Mouse (Mus musculus) lung, postnatal 36 days (tissue): ENCODE results near the gene Dedd2.

Experiments
- DNase-seq: peaks from one replicate; pipeline ENCODE4 v3.0.0; 2022; ENCODE audit warnings: mixed read lengths

The Dedd2 gene

GRCm38 (mm10) chr7:25246079-25246758, 25.8 kb upstream of the Dedd2 start:
- DNase-seq = peak; percentile 76

DNA sequence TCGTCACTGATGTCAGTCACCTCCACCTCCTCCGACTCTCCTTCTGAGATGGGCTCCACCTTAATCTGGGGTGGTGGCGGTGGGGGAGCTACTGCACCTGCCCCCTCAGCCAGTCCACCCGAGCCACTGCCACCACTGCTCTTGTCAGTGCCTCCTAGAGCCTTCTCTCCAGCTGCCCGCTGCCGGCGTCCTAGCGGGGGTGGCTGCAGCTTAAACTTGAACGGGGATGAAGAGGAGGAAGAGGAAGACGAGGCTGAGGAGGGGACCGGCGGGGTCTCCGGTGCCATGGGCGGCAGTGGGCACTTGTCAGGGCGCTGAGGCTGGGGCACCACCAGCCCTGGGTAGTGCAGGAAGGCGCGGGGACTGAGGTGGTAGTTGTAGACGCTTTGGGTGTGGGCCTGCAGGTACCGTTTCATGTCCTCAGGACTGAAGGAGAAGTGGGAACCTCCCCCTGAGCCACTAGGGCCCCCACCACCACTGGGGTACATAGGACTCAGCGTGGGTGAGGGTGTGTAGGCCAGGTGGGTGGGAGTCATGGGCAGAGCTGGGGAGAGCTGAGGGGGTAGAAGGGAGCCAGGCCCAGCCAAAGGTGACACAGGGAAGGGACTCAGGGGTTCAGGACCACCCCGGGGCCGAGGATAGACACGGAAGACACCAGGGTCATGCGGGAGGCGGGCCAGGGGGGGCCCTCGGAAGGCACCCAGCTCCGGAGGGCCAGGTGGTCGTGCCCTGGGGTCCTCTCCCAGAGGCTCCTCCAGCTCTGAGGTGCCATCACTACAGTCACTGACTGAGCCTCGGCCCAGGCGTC, 24.4 kb upstream of the Dedd2 start:
- DNase-seq = no peak

GRCm38 (mm10) chr7:25243361-25243760, 22.9 kb upstream of the Dedd2 start:
- no peak for DNase-seq

DNA sequence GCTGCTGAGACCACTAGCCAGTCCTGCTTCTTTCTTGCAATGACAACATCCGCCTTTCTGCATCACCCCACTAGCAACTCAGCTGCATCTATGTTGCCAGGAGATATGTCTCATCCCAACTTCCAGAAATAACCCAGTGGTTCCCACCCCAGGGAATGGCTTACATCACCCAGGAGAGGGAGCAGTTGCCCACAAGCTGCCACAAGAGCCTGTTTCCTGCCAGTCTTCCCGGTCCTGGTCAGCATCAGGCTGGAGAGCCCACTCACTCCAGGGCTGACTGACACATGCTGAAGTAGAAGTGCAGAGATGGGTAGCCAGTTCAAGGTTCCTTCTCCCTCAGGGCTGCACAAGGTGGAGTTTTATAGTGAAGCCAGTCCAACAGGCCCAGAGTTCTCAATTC, 20.6 kb upstream of the Dedd2 start:
- DNase-seq = peak; percentile 79

- DNase-seq = no peak
Observed at GRCm38 (mm10) chr7:25240631-25241030, 20.2 kb upstream of the Dedd2 start.

GRCm38 (mm10) chr7:25238829-25239623, 18.6 kb upstream of the Dedd2 start:
- DNase-seq = peak; percentile 94

DNA sequence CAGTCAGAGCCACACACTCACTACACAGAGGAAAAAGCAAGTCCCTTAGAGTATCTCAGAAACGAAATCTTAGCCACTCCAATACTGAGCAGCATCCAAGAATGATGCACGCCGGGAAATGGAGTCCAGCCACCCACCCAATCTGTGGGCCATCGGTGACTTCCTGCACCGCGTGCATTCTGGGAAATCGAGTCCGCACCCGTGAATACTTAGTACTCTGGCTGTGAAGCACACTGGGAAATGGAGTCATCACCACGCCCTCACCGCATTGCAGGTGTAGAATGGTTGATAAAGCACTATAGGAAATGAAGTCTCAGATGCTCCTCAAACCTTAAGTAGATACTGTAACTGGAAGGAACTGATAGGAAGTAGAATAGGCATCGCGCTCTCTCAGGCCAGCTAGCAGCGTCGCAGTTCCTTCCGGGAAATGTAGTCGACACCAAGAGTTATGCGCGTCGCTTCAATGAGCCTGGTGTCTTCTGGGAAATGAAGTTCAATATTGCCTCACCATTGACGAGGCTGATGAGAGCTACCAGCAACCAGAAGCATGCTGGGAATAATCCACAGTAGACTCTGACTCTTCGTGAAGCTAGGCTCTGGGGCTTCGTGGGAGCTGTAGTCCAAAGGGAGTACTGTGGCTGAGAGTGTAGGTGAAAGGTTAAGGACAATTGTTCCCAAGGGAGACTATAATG, 17.7 kb upstream of the Dedd2 start:
- peak; percentile 97 for DNase-seq

DNA sequence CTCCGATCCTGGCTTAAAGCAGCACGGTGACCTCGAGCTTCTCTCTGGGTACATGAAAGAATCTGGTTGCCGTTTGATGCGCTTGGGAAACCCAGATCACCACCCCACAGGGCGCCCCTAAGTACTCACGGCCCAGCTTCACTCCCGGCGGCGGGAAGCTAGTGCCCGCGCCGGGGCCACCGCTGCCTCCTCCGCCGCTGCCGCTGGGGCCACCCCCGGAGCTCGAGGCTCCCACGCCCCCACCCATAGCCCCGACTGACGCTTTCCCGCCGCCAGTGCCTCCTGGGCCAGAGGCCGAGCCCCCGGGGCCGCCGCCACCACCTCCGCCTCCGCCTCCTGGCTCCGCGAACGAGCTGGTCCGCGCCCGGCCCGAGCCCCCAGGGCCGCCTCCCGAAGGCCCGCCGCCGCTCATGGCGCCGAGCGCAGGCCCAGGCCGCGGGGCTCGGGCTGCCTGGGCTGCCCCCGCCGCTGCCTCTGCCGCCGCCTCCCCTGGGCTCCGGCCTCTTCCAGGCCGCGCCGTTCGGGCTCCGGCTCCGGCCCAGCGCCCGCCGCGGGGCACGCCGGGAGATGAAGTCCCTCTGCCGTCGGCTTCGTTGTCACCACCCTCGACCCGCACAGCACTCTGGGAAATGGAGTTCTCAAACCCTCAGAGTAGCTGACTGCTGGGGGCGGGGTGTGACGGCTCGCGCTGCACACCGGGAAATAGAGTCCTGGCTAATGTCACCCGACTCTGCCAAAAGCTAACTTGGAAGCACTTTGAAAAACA, 17.0 kb upstream of the Dedd2 start, which contains the start of gene Gsk3a:
Gene Gsk3a (minus strand): TSS at position 603 of the 766 bp plus-strand sequence.
- peak; percentile 99 for DNase-seq

DNA sequence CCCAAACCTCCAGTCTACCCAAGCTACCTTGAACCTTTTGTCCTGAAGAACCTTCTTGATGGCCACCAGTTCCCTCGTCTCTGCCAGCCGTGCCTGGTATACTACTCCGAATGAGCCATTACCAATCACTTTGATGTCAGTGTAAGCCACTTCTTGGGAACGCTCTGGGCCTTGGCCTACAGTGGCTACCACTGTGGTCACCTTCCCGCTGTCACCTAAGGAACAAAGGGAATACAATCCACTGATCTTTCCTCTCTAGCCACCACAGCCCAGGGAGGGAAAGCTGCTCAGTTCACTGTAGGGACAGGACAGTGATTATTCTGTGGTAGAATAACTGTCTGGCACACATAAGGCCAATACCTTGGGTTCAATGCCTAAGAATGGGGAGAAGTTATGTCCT, 15.1 kb upstream of the Dedd2 start:
- DNase-seq = no peak

DNA sequence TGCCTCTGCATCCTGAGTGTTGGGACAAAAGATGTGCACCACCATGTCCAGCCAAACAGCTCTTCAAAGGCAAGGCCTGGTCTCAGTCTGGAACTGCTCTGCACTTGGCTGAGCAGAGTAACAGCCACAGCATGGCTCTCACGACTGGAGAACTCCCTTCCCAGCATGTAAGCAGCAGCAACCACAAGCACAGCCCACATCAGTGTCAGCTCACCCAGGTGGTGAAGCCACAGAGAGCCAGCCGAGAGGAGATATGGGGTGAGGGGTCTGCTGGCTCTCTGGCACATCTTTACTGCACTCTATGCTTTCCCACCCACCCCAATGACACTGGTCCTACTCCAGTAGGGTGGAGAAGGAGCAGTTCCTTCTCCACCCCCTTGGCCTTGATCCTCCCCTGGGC, 12.6 kb upstream of the Dedd2 start:
- no peak for DNase-seq

- no peak for DNase-seq
Observed at GRCm38 (mm10) chr7:25232101-25232648, 11.8 kb upstream of the Dedd2 start.

DNA sequence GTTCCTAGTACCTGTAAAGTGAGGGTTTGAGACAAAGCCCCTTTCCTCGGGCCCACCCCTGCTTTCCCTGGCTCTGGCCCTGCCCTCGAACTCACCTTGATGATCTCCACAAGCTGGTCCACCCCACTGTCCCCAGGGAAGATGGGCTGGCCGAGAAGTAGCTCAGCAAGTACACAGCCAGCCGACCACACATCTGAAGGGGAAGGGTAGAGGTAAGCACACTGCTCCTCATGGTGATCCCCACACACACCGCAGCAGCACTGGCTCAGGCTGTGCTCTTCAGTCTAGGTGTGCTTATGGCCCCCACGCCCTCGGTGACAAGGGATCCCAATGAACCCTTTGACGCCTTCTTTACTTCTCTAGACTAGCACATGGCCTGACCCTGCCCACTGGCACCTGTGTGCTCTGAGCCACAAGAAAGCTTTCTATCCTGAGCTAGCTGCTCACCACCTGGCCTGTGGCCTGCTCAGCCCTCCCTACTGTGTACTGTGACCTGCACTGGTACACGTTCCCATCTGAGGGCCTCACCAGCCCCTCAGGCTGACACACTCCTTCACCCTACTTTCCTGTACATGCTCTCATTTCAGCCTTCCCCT, 10.4 kb upstream of the Dedd2 start:
- DNase-seq = no peak

DNA sequence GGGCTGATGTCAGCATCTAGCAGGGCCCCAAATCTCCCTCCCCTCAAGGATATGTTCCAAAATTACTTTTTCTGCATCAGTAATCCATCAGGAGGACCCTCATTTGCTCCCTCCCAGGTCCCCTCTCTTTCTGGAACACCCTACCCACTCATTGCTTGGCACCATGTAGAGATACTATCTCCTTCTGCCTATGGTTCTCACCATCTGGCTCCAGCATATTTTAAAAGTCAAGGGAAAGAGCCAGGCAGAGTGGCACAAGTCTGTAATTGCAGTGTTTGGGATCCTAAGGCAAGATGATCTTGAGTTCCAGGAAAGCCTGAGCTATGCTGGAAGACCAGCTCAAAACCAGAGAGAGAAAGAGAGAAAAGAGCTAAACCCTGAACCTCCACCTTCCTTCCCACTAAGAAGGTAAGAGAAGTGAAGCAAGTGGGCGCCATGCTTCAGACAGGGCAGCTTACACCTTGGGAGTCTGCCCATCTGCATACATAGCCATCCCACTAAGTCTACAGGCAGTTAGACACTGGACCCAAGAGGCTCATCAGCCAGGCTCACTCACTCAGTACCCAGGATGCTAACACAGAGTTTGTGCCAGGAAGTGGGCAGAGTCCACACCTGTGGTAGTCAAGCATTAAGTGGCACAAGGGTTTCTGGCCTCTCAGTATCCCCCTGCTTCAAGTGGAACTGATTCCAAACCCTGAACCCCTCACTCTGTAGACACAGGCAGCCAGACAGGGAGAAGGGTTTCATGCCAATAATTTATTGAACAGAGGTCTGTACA, 7.3 kb upstream of the Dedd2 start:
- DNase-seq = no peak

- DNase-seq = no peak
Observed at GRCm38 (mm10) chr7:25222275-25222967, 2.0 kb upstream of the Dedd2 start.

DNA sequence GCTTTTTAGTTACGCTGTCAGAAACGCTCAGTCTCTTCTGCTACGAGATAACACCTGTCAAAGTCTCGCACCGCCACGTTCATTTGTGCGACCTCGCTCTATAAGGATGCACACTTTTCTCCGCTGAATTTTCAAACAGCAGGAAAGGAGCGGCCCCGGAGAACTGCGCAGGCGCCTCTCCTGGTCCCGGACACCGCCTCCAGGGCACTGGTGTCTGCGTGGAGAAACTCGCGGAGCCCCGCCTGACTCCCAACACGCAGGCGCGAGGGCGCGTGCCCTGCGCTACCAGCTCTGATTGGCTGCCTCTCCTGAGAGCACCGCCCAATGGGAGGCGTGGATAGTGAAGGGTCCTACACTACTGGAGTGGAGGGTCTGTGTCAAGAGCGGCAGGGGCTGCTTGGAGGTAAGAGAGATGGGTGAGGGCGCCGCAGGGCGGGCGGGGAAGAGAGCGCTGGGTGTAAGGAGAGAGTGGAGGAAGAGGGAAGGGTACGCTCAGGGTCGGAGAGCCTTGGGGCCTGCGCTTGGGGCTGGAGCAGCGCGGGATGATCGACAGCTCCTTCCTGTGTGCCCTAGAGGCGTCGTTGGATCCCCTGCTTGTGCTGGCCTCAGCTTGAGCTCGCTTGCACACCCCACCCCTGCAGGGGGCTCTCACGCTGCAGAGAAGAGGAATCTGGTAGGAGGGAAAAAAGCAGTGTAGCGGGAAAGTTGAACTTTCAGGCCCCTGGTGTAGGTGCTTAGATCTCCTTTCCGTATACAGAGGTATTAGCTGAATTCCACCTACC, 878 bp upstream of the Dedd2 start, which contains the start of gene Zfp526:
Gene Zfp526 (plus strand): TSS at position 324 of the 782 bp plus-strand sequence.
- peak; percentile 99 for DNase-seq

- peak; percentile 98 for DNase-seq
Observed at GRCm38 (mm10) chr7:25219756-25220456, 509 bp downstream of the Dedd2 start.

- no peak for DNase-seq
Observed at GRCm38 (mm10) chr7:25219416-25219750, 1.0 kb downstream of the Dedd2 start.

DNA sequence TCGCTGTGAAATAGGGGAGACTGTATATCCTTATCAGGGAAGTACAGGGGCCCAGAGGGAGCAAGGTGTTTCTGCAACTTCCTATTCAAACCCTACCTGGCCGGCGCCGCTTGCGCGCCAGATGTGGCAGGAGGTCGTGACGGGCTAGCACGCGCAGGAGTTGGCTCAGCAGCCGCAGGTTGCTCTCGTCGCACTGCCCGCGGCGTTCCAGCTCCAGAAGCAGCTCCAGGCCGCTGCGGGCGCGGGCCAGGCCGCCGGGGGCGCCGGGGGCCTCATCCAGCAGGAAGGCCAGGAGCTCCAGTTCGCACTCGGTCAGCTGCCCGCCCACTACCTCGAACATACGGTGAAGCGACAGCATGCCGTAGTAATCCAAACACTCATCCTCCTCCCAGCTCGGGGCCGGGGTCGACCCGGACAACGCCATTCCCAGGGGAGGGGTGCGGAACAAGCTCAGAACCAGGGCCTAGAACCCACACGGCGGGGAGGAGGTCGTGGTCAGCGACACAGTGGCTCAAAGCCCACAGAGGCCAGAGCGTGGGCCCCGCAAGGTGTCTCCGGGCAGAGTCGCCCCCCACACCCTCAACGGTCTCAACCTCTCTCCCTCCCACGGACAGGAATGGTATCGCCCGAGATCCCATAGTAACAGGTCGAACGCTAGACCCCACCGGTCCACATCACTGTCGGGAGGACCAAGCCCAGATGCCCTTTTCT, 1.6 kb downstream of the Dedd2 start:
- peak; percentile 47 for DNase-seq
